8 mouse cellular contexts compared by ENCODE assay signal in genomic region chr15:83879845-83880244, GRCm38 (mm10).
DNase-seq lines count a peak whose midpoint lies in the region; ATAC-seq and TF ChIP-seq lines count a peak whose summit lies in the region.

No protein-coding gene starts in this region.

- no peak for TF ChIP-seq EP300 in heart, adult 2 months (IDR thresholded peaks at IDR 0.05; ENCODE audit: insufficient read depth, low read depth, low read length)

- H3K79me2 ChIP-seq in heart, adult 2 months (replicated peaks; ENCODE audit: control insufficient read depth, insufficient read depth, low read length) = no peaks in the 10 kb centered on the region

- H3K4me1 ChIP-seq in heart, adult 2 months (ENCODE audit: control insufficient read depth, insufficient read depth, low read length) = no peaks in the 10 kb centered on the region

- intact Hi-C loops in heart, postnatal 36 days (cut with DNase I) = no loop called here
- intact Hi-C loops in heart, adult 2 months (cut with DNase I) = no loop called here

- no peak overlapping the region for H3K27ac ChIP-seq in heart, adult 2 months

- WGBS in heart, adult 2 months = 25% methylated on average over 5 of the region's 5 CpGs

- no peak for ATAC-seq in cerebellum, adult (ENCODE audit: insufficient number of reproducible peaks, low FRiP score, low TSS enrichment)
- no peak for ATAC-seq in CD4-positive, CD25-positive, alpha-beta regulatory T cell, adult 4 months

- TF ChIP-seq POLR2A in heart, adult 2 months (IDR thresholded peaks at IDR 0.05; ENCODE audit: insufficient read depth, low read depth, low read length) = no peak

- no peaks in the 10 kb centered on the region for H3K36me3 ChIP-seq in heart, adult 2 months (ENCODE audit: control insufficient read depth, insufficient read depth, low read length)

- DNase-seq in heart, postnatal 36 days = peak; percentile 6 to 10
- no peak for DNase-seq in heart, adult 2 months
- DNase-seq in urinary bladder, postnatal 14 days (ENCODE audit: low spot score) = peak; percentile 35
- no peak for DNase-seq in urinary bladder, postnatal 4 days (ENCODE audit: low spot score in 2 of 2)
- DNase-seq in hindlimb bud, embryonic 11.5 days (ENCODE audit: extremely low spot score, low read depth, low spot score) = peak; percentile 50
- peak; percentile 31 for DNase-seq in testis, postnatal 14 days (ENCODE audit: low spot score)

- TF ChIP-seq CTCF in heart, adult 2 months (IDR thresholded peaks at IDR 0.05) = no peak

- H3K27me3 ChIP-seq in heart, adult 2 months (ENCODE audit: control insufficient read depth, insufficient read depth, low read length) = no peaks in the 10 kb centered on the region

- no peak overlapping the region for H3K4me3 ChIP-seq in heart, adult 2 months

- H3K9ac ChIP-seq in heart, adult 2 months (ENCODE audit: low read depth, low read length) = no peak overlapping the region

Comparison
In these comparisons a context has a peak if more than half of its experiments do, and no peak if none do; other contexts are left out.
1. DNase-seq: peak in heart, postnatal 36 days (2 of 2), urinary bladder, postnatal 14 days (single experiment), hindlimb bud, embryonic 11.5 days (single experiment) and testis, postnatal 14 days (single experiment); none in heart, adult 2 months (0 of 2) and urinary bladder, postnatal 4 days (0 of 2).